Mouse (Mus musculus) liver, adult 2 months (tissue): ENCODE measurements at regions not wholly inside any gene's neighbourhood (a gene's known extent, or its start where the extent isn't known, plus 50 kb on each side); places are given as distances from the start of the nearest gene placed in this dataset.

ENCODE experiments used
- CTCF ChIP-seq: fragments of 200-500 bp; IDR thresholded peaks from 2 replicates; pipeline ENCODE4 v1.5.1; 2011; ENCODE audit warnings: low read depth, low read length, control low read depth
- POLR2A ChIP-seq: fragments of 200-500 bp; IDR thresholded peaks from 2 replicates; pipeline ENCODE4 v1.6.1; 2011; ENCODE audit warnings: low read length, control low read depth; ENCODE audit not compliant: insufficient read depth; ENCODE audit errors: extremely low read depth

- TF ChIP-seq CTCF (no peak), POLR2A (no peak)
Observed at GRCm38 (mm10) chr14:105622166-105622565, 274.5 kb downstream of the Spry2 start.
